Mouse (Mus musculus): ENCODE data around the gene Dclk1.
A peak's percentile ranks its signal among the peaks of the same experiment; 100 is the strongest.

The Dclk1 gene

DNA sequence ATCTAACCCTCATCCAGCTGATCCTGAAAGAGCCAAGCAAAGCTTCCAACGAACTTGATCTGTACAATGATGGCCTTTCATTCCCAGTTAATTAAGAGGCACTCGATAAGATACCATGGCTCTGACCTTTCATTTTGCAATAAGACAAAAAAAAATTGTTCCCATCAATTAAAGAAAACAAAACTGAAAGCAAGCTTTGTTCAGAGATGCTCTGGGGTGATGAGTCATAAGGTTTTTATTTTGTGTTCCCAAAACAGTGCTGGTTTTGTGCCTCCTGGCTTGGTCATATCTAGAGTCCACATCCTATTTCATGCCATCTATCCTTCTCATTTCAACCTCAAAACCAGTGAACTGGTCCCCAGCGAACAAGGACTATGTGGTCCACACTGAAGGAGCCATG is 91.3 kb downstream of the Dclk1 start:
- no peak for DNase-seq (ENCODE audit: low spot score)

DNA sequence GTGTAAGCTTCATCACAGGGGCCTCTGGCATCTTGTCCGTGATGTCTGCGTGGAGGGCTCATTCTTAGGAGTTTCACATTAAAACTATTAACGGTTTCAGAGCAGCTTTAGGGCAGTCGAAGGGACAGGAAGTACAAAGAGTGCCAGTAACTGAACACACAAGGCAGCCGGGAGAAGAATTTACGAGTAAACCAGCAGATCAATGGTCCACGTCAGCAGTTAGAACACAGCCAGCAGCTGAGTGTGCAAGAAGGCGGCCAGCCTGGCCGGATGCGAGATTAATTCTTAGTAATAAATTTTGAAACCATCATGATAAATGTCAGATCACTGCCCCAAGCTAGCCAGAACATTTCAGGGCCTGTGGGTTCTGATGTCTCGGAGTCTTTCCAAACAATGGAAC is 94.7 kb downstream of the Dclk1 start:
- DNase-seq (ENCODE audit: low spot score) = peak; percentile 21

DNA sequence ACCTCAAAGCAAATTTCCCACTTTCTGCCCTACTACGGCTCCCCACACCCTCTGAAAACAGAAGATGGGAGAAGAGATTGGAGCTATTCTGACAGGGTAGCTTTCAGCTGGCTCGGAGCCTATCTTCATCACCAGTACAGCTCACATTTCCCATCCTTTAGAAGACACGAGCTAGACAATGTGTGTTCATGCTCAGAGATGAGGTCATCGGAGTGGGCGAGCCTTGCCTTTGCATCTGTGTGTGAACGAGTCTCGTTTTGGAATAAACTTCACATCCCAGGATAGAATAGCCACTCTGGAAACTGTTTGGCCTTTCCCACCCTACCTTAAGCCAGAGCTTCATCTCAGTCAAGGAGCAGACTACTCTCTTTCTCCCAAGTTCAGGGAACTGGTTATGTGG is 95.5 kb downstream of the Dclk1 start:
- DNase-seq (ENCODE audit: low spot score) = no peak

DNA sequence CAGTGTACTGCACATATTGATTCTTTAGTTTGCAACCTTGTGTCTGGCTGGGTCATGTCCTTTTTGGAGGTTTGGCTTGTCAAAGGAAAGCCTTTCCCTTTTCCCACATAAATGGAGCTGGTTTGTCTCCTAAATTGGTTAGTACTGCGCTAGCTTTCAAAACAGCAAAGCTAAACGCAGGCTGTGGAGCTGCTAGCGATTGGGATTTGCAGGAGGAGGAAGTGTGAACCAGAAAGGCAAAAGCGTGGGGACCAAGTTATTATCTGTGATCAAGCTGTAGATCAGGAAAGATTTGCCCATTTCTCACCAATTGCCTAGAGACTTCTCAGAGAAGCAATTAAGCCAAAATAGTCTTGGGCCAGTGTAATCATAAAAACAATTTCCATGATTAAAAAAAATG is 100.3 kb downstream of the Dclk1 start:
- no peak for DNase-seq (ENCODE audit: low spot score)

DNA sequence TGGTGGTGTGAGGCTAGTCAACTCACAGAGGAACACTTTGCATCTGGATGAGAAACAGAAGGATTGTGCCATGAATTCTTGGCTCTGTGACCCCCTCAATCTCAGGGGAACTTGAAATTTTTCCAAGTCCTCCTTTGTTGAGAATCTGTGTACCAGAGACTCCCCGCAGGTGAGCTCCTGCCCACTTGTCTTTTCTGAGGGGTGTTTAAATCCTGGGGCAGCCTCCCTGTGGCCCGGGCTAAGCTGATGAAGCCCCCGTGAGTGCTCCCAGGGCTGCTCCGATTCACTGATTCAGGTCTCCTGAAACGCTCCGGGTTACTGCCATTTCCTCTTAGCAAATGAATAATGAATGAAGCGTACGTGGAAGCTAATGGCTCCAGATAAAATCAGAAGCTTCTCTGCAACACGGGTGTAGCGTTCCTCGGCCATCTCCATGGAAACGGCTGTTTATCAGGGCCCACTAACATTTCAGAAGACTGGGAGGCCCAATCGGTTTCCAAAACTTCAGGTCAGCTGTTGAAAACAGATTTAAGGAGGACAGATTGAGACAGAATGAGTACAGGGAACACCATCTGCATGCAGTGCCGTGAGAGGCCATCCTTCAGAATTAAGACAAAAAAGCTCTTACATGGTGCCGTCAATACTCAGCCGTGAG is 105.3 kb downstream of the Dclk1 start:
- DNase-seq (ENCODE audit: low spot score) = no peak

DNA sequence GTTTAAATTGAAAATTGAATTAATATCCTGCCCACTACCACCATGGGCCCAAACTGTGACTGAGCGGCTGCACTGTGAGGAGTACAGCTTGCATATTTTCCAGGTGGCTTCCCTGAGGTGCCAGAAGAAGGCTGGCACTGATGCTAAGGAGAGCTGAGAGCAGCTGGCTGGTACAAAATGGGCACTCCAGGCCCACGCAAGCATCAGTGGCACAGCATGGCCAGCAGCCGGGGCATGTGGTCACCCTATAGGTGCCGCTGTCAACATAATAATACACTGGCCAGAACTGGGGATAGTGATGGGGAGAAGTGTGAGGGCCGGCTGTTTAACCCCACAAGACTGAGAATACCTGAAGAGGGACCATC is 105.8 kb downstream of the Dclk1 start:
- no peak for DNase-seq (ENCODE audit: low spot score)

DNA sequence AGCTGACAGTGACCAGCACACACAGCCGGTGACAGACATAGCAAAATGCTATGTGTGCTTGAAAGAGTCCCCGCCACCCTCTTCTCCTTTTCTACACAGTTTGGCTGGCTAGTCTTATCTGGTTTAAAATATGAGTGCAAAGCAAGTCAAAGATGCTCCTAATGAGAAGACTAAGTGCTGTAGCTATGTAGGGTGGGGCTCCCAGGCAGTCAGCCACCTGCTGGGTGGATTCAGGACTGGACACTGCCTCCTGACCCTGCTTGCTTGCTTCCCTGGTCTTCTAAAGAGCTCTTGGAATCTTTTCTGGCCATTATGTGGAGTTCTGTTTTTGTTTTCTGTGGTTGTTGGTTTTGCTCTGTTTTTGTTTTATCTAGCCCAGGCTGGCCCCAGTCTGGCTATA is 108.0 kb downstream of the Dclk1 start:
- DNase-seq (ENCODE audit: low spot score) = no peak

DNA sequence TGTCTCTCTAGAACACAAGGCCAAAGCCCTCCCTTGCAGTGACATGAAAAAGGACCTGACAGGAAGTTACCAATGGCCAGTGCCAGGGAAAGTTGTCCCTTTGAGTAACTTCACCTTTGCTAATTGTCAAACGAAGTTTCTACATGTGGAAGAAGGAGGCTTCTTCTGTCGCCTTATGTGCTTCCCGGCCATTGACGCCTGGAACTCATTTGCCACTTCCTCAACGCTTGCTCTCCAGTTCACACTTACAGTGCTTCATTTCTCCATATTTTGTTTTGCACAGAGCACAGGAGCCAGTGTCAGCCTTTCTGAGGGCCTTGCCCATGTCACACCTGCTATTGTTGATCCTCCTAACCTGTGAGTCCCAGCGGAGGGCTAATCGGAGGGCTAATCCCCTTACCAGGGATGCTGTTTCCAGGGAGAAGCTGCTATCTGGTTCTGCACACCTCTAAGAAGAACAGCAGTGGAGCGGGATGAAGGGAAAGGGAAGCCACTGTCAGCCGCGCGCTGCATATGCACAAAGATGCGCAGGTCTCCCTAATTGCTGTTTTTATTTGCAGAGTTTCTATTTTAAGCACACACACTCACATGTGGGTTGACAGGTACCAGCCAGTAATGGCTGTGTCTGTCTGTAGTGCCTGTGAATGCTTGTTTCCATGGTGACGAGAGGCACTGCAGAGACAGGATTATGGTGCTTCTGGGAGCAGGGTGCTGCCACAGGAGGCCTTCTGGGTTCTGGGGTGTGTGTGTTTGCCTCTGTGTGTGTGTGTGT is 109.3 kb downstream of the Dclk1 start:
- no peak for DNase-seq (ENCODE audit: low spot score)

DNA sequence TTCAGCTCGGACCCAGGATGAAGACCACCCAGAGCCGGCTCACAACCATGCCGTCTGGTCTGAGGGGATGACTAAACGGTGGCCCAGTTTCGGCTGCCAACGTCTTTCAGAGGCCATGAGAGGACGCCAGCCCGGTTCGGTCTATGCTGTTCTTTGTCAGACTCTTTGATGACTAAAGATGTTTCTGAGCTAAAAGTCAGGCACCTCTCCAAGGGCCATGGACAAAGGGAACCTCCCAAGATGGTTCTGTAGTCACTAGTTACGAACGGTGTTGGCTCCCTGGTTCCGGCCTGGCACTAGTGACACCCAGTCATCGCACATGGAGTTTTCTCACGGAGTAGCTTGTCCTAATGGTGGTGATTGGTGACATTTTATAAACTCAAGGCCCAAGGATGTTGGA is 110.4 kb downstream of the Dclk1 start:
- no peak for DNase-seq (ENCODE audit: low spot score)

DNA sequence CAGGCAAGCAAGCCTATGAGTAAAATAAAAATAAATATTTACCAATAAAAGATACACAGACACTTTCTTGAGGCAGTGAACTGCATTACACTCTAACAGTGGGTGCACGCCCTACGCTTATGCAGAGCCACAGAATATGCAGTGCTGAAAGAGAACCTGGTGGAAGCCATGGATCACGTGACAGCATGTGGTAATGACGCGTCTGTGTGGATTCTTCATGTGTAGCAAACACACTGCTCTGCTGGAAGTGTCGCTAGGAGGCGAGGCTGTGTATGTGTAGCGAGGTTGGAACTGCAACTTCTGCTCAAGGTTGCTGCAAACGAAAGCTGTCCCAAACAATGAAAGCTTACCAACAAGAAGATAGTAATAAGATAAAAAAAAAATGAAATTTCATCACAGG is 111.0 kb downstream of the Dclk1 start:
- DNase-seq (ENCODE audit: low spot score) = no peak

DNA sequence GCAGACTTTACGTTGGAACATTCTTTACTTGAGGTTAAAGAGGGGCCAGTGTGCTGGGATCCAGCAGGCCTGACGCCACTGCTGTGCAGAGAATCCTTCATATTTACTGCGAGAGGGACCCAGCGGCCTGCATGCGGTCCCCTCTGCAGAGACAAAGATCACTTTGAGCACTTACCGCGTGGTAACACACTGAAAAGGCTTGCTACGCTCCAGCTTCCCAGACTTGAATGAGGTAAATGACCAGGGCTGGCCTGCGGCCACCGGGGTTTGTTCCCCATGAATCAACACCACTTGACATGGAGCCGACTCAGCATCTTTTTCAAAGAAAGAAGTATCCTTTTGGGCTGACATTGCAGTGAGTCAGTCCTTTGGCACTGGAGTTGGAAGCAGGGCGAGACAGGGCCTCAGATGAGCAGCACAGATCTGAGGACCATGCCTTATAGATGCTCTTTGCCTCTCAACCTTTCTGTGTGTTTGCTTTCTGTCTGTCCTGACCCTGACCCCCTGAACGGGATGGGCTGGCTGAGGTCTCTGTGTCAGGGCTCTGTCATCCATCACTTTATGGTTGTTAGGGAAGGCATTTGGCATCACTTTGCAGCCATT is 111.8 kb downstream of the Dclk1 start:
- peak; percentile 26 for DNase-seq (ENCODE audit: low spot score)

DNA sequence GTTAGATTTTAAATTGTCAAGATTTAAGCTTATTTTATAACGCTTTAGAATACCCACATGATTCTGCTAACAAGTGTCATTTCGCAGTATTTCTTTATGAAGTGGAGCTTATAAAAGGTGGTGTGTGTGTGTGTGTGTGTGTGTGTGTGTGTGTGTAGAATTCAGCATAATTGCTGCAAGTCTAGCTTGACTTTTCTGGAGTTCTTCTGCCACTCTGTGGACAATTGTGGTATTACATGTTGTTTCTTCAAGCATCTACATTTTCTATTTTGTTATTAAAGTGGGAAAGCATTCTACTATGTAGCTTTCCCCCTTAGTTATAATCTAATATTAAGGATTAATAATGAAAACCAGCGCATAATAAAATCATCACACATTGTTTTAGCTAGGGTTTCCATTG is 112.6 kb downstream of the Dclk1 start:
- no peak for DNase-seq (ENCODE audit: low spot score)

DNA sequence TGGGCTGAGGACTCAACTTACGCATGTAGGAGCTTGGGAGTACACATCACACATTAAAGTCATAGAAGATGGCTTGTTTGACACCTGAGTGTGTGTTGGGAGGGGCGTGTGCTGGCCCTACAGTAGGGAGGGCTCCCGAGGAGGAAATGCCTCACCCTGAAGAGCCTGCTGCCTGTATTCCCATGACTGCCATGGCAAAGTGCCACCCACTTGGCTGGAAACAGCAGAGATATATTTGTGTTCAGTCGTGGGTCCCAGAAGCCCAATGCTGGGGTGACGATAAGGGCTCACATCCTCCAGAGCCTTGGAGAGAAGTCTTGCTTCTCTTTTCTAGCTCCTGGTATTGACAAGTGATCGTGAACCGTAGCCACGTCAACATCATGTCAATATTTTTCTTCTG is 116.3 kb downstream of the Dclk1 start:
- no peak for DNase-seq (ENCODE audit: low spot score)

DNA sequence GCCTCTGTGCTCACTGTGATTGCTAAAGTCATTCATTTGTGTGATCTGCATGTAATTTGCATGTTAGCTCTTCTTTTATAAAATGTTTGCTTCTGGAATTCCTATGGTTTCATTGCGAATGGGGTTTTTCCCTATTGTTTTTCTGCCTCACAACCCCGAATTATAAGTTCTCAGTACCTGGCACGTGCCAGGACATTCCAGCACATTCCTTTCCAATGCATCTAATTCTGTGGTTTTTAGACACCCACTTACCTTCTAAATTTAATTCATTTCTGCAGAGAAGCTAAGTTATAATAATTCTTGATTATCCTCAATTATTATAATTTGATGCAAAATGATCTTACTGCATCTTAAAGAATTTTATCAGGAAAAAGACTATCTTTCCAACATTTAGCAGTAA is 118.7 kb downstream of the Dclk1 start:
- no peak for DNase-seq (ENCODE audit: low spot score)

DNA sequence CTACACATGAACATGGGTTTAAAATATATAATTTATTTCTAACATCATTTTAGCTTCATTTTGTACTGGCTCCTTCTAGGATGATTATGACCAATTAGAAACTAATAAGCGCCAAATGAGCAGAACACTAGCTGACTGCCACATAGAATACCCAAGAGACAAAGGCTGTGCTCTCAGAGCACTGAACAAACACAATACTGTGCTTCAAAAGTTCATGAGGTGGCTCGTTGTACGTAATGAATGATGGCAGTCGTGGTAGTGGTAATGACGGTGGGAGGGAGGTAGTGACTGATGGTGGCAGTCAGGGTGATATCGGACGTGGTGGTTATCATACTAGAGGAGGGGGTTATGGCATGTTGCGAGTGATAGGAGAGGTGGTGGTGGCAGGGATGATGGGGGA is 125.0 kb downstream of the Dclk1 start:
- DNase-seq (ENCODE audit: low spot score) = no peak

DNA sequence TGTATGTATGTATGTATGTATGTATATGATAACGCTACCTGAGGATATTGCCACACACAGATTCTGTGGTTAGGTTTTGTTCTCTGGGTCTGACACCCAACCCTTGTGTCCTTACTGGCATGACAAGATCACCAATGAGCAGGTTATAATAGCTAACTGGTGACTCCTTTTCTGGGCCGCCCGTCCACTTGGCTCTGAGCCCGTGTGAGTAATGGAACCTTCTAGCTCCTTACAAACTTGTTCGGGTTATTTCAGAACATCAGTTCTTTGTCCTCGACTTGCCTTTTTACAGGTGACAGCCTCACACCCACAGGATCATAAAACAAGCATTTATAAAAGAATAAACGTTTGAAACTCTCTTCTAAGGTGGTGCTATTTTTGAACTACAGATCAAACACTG is 127.0 kb downstream of the Dclk1 start:
- DNase-seq (ENCODE audit: low spot score) = no peak

DNA sequence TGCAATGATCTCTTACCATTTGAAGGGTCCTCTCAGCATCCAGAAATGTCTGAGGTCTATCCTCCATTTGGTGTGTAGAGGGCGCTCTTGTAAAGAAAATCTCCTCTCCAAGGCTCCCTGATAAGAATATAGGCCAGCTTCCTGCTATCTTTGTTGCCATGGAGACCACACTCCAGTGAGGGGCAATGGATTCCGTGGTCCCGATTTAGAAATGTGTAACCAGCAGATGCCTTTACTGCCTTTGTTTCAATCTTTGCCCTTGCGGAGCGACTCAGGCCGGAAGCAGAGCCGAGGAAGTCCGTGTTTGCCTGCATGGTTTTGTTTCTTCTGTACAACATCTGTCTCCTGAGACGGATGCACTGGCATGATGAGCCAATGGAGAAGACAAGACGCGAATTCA is 131.5 kb downstream of the Dclk1 start:
- DNase-seq (ENCODE audit: low spot score) = peak; percentile 20

DNA sequence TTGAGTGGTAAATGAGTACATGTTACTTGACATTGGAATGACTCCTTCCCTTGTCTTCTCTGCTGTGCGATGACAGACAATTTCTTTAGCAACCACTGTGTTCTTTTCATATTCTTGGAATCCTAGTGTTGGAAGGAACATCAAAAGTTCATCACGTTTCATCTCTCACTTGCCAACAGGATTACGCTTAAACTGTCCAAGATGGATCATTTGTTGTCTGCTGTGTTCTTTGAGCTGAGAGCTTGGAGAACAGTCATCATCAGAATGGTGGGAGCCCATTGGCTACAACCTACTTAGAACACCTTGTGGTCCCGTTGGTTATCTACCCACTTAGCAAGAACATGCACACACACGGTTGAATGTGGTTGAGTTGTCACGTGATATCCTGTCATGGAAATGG is 136.4 kb downstream of the Dclk1 start:
- DNase-seq (ENCODE audit: low spot score) = no peak

DNA sequence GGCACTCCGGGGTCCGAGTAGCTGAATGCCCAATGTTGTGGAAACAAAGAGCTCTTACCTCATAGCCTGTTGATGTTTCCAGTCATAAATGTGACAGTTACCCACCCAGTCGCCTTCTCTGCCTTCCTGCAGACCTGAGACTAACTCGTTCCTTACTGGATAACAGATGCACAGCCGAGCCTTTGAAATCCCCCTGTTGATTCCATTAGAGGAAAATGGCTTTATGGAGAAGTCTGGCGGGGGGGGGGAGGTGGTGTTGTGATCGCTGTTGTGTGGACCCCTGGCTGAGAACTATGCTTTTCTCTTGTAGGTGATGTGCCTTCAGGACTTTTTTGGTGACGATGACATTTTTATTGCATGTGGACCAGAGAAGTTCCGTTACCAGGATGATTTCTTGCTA is 138.3 kb downstream of the Dclk1 start:
- DNase-seq (ENCODE audit: low spot score) = no peak

DNA sequence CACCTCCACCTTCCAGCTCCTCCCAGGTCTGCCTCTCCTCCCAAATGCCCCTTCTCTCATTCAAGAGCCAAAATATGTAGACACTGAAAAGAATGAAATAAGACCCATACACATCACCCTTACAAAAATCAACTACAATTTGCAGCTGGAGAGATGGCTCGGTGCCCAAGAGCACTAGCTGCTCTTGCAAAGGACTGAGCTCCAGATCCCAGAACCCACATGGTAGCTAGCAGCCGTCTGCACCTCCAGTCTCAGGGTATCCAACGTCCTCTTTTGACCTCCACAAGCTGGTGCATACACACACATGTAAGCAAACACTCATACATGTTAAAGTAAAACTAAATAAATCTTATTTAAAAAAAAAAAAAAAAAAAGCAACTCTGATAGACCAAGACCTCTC is 150.4 kb downstream of the Dclk1 start:
- peak; percentile 6 for DNase-seq (ENCODE audit: low spot score)

DNA sequence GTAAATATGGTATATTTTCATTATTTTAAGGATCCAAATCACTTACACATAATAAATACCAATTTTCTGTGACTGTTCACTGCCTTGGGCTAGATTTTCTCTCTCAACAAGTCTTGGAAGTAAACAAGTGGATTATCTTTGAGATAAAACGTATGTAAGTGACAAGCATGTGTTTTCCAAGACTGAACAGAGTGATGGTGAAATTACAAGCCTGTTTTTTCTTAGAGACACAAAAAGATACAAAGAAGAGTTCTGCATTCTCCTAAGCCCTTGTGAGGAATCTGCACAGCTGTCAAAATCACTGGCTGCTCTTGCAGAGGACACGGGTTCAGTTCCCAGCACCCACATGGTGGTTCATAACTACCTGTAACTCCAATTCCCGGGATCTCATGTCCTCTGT is 151.4 kb downstream of the Dclk1 start:
- no peak for DNase-seq (ENCODE audit: low spot score)

DNA sequence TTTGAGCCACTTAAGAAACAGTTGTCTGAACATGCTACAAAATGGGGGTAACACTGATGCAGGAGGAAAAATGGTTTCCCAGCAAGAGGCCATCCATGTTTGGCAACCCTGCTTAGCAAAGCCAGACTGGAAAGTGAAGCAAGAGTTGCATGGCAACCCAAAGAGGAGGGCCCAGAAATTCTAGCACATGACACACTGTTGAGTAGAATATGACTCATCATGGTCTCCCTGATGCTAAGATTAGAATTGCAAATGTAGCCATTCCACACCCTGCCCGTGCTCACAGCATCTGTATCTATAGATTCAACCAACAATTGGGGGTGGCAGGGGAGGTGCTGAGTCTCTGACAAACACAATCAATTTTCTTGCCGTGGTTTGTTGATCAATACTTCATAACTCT is 154.6 kb downstream of the Dclk1 start:
- DNase-seq (ENCODE audit: low spot score) = no peak

DNA sequence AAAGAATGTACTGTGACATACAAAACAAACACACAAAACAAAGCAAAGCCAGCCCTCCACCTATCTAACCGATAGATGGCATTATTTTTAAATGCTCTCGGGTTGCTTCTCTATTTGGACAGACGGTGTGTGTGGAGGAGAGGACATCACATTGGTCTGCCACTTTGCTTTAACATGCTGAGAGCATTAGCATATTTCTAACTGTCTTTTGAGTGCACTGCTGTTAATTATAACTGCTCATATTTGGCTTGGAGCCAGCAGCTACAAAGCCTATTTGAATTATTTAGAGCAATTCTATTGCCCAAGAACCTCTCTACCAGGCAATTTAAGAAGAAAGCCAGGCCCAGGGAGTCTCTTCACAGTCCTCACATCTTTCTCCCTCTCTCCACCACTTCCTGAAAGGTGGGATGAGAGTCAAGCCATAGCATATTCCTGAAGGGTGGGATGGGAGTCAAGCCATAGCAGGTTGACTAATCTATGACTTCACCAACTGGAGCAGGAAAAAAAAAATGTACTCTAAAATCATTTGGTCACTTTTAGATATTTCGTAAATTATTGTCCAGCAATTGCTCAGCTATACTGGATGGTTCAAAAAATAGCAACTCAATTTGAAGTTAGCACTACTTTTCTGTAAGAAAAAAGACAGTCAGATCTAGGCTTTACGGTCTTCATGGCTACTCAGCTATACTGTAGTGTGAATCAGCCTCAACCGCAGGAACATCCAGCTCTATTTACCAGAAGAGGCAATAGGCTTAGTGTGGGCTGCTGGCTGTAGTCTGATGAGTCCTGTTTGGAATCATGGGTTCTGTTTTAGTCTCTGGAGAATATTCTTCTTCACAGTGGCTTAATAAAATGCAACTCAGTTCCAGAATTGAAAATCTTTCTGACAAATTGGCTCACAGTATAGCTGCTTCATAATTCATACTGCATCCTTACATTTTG is 155.9 kb downstream of the Dclk1 start:
- no peak for DNase-seq (ENCODE audit: low spot score)

All from urinary bladder, postnatal 25 days (tissue).